Mouse (Mus musculus) liver, embryonic 15.5 days (tissue): ENCODE results near the gene Ptpn23. TPM values are rescaled to one million over a fixed set of nuclear protein-coding genes. Genes with fewer than 3 reads are reported as not detected.
"Not testable (repeated sequence)": the region's sequence is repeated elsewhere in the genome, so short reads cannot be mapped to it uniquely, and the experiment has no call there.

Experiments used
- ATAC-seq: fragments of 200-750 bp; cut with Nextera tagmentation; 2 replicates; pipeline ENCODE4 v1.8.0; 2017; ENCODE audit warnings: moderate number of reproducible peaks, mild to moderate bottlenecking, moderate library complexity; ENCODE audit not compliant: insufficient read depth
- H3K27ac ChIP-seq: fragments of 300-500 bp; sonication (generic); replicated peaks from 2 replicates; pipeline ENCODE4 v1.5.1; 2015; ENCODE audit warnings: mild to moderate bottlenecking, inconsistent platforms
- H3K27me3 ChIP-seq: fragments of 300-500 bp; sonication (generic); 2 replicates; pipeline ENCODE4 v1.6.1; 2015; ENCODE audit warnings: mild to moderate bottlenecking, inconsistent platforms
- H3K36me3 ChIP-seq: fragments of 300-500 bp; sonication (generic); replicated peaks from 2 replicates; pipeline ENCODE4 v1.6.1; 2015; ENCODE audit warnings: moderate library complexity, mild to moderate bottlenecking, inconsistent platforms
- H3K4me1 ChIP-seq: fragments of 300-500 bp; sonication (generic); replicated peaks from 2 replicates; pipeline ENCODE4 v1.6.1; 2015; ENCODE audit warnings: inconsistent platforms
- H3K4me2 ChIP-seq: fragments of 300-500 bp; sonication (generic); 2 replicates; pipeline ENCODE4 v1.6.1; 2015; ENCODE audit warnings: moderate library complexity, mild to moderate bottlenecking, inconsistent platforms
- H3K4me3 ChIP-seq: fragments of 300-500 bp; sonication (generic); replicated peaks from 2 replicates; pipeline ENCODE4 v1.5.1; 2015; ENCODE audit warnings: mild to moderate bottlenecking, inconsistent platforms
- H3K9ac ChIP-seq: fragments of 300-500 bp; sonication (generic); 2 replicates; pipeline ENCODE4 v1.6.1; 2015; ENCODE audit warnings: moderate library complexity, mild to moderate bottlenecking, inconsistent platforms
- H3K9me3 ChIP-seq: fragments of 300-500 bp; sonication (generic); replicated peaks from 2 replicates; pipeline ENCODE4 v1.6.1; 2016; ENCODE audit warnings: inconsistent platforms
- WGBS: fragments of 180-500 bp; shearing (Covaris S2); methylation state at CpG from one replicate; pipeline ENCODE4 v1.1.7; 2015; ENCODE audit warnings: mixed read lengths; ENCODE audit not compliant: insufficient replicate concordance; 5-methylcytosine and 5-hydroxymethylcytosine counted together
- polyA plus RNA-seq: library from polyadenylated mRNA; unstranded; fragments of >200 nt; fragmentation: Nextera tagmentation; extraction: Ambion mirVana; gene quantifications from 2 replicates; pipeline ENCODE4 v1.2.1, GENCODE M21; 2015

The Ptpn23 gene
- polyA plus RNA-seq, 1 experiment from 2014 or later = 3.5 TPM

DNA sequence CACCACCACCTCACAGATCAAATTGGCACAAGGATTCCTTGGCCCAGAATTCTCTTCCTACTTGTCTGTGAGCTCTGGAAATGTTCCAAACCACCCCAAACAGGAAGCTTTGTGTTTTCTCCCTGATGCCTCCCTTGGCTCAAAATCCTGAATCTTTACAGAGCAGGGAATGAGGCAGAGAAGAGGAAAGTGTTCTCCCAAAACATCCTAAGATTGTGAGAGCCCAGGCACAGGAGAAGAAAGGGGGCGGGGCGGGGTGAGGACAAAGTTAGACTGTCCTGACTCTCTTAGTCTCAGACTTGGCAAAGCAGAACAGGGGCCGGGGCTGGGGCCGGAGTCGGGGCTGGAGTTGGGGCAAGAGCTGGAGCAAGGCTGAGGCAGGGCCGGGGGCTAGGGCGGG, 4.9 kb upstream of the Ptpn23 start:
- no peak overlapping the region for H3K27ac ChIP-seq
- 71% methylated on average over 7 of the region's 7 CpGs for WGBS
- no peaks in the 10 kb centered on the region for H3K9me3 ChIP-seq
- no peak overlapping the region for H3K4me2 ChIP-seq
- no peaks in the 10 kb centered on the region for H3K27me3 ChIP-seq
- no peaks in the 10 kb centered on the region for H3K36me3 ChIP-seq
- no peak overlapping the region for H3K4me3 ChIP-seq
- H3K9ac ChIP-seq = no peak overlapping the region
- ATAC-seq = no peak
- peaks cover 9% of the 10 kb centered on the region for H3K4me1 ChIP-seq

DNA sequence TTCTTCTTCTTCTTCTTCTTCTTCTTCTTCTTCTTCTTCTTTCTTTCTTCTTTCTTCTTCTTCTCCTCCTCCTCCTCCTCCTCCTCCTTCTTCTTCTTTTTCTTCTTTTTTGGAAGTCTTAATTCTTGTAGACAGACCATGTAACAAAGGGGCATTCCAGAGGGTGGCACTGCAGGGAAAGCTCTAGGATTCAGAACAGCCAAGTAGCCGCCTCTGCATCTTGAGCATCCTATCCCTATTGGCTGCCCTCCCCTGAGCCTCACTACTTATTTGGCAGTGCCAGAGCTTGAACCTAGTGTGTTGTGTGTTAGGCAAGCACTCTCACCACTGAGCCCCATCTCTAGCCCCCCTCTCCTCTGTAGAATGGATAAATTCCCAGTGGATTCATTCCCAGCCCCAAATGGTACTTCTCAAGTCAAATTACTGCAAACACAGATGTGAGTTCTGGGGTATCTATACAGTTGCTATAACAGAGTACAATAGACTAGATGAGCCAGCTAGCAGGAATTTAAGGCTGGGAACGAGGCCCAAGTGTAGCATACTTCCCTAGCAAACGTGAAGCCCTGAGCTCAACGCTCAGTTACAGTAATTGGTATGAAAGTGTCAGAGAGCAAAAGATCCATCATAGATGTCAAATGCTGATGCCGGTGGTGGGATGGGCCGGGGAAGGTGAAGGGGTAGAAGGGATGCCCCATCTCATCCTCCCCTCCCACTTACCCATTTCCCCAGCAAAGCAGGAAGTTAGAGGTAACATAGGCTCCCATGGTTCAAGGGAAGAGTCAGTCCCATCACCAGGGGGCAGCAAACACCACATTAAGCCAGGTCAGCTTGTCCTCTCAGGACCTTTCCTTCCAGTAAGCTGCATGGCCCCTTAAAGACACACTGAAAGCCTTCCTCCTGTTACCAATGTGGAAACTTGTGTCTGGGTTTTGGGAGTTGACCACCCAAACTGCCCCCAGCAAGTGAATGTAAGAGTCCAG, 3.2 kb upstream of the Ptpn23 start:
- H3K27me3 ChIP-seq = no peaks in the 10 kb centered on the region
- H3K9me3 ChIP-seq = no peaks in the 10 kb centered on the region
- H3K4me1 ChIP-seq = peaks cover 24% of the 10 kb centered on the region
- H3K4me2 ChIP-seq = no peak overlapping the region
- H3K27ac ChIP-seq = no peak overlapping the region
- no peak for ATAC-seq
- H3K36me3 ChIP-seq = no peaks in the 10 kb centered on the region
- H3K4me3 ChIP-seq = no peak overlapping the region
- no peak overlapping the region for H3K9ac ChIP-seq
- 27% methylated on average over 6 of the region's 6 CpGs for WGBS

DNA sequence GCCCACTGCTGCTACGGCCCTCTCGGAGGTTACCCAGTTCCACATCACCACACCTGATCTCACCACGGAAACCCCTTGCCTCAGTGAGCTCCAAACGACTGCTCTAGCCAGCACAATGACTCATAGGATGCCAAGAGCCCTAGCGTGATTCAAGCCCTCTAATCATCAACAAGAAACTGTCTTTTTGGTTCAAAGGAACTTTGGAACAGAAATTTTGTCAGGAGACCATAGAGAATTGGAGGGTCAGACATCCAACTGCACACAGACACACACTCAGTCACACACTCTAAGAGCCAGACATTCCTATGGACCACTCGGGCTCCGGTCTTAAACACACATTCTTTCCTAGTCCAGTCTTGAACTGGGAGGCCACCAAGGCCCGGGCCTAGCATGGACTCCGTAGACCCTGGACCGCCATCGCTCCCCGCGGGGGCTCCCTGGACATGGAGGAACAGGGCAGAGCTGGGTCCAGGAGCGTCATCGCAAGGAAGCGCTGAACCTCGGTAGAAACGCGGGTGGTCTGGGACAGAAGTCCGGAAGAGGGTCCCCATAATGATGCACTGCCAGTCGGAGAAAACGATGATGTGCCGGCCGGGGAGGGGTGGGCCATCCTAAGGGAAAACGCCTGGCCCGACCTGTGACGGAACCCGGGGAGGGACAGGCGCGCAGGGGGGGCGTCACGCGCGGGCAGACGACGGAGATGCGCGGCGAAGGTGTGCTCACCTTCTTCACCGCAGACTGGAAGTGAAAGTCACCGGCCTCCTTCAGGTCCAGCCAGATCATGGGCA, 508 bp downstream of the Ptpn23 start:
- Histone ChIP-seq H3K9ac (peak overlapping the region; percentile 81), H3K27me3 (no peaks in the 10 kb centered on the region), H3K27ac (peak overlapping the region; percentile 74), H3K4me1 (peaks cover 27% of the 10 kb centered on the region), H3K9me3 (no peaks in the 10 kb centered on the region), H3K4me3 (peak overlapping the region; percentile 89), H3K36me3 (no peaks in the 10 kb centered on the region), H3K4me2 (peak overlapping the region; percentile 92)
- peak; percentile 51 for ATAC-seq
- 2% methylated on average over 41 of the region's 41 CpGs for WGBS

DNA sequence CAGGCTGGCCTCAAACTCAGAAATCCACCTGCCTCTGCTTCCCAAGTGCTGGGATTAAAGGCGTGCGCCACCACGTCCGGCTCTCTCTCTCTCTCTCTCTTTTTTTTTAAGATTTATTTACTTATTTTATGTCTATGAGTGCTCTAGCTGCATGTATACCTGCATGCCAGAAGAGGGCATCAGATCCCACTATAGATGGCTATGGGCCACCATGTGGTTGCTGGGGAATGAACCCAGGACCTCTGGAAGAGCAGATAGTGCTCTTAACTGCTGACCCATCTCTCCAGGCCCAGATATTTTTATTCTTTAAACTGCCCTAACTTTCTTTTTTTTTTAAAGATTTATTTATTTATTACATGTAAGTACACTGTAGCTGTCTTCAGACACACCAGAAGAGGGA, 4.8 kb downstream of the Ptpn23 start:
- ATAC-seq = not testable (repeated sequence)

DNA sequence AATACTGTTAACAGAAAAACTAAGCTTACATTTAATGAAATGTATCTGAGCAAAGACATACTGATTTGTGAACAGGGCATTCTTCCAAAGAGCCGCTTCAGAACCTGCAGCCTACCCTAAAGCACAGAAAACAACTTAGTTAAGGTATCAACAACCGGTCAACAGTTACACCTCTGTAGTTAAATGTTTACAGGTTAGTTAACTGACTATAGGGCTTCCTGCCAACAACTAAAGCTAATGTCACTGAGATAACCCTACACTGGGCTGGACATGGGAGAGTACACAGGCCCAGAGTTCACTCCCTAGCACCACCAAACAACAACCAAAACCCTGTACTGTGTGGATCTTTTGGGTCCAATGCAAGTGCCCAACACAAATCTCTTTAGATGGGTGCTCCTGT, 5.3 kb downstream of the Ptpn23 start:
- WGBS = 78% methylated on average over 2 of the region's 2 CpGs
- Histone ChIP-seq H3K27me3 (no peaks in the 10 kb centered on the region), H3K27ac (no peak overlapping the region), H3K36me3 (no peaks in the 10 kb centered on the region), H3K4me2 (no peak overlapping the region), H3K4me1 (peaks cover 16% of the 10 kb centered on the region), H3K9me3 (no peaks in the 10 kb centered on the region), H3K9ac (no peak overlapping the region), H3K4me3 (no peak overlapping the region)
- ATAC-seq = no peak

More for the DNA sequence above, 4.8 kb downstream of the Ptpn23 start:
- H3K4me1 ChIP-seq = peaks cover 18% of the 10 kb centered on the region
- not testable (repeated sequence) for H3K36me3 ChIP-seq, H3K9me3 ChIP-seq, H3K4me2 ChIP-seq, H3K4me3 ChIP-seq, H3K27me3 ChIP-seq, H3K9ac ChIP-seq, H3K27ac ChIP-seq
- 73% methylated on average over 4 of the region's 4 CpGs for WGBS

DNA sequence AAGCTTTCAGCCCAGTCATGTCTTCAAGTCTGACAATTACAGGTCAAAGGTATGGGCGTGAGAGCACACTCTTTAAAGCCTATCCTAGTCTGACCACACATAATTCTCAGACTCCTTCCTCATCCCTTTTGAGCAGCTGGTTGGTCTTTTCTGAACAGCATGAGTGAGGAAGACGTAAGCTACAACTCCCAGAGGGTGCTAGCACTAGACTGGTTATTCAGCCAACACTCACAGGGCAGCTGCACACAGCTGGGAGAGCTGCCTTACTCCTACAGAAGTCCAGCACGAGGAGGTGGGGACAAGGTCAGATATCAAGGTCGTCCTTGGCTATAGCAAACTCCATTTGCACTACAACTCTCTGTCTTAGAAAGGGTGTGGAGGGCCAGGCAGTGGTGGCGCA, 7.4 kb downstream of the Ptpn23 start:
- H3K9me3 ChIP-seq = no peaks in the 10 kb centered on the region
- H3K4me3 ChIP-seq = no peak overlapping the region
- H3K27me3 ChIP-seq = no peaks in the 10 kb centered on the region
- WGBS = 66% methylated on average over 5 of the region's 5 CpGs
- H3K4me1 ChIP-seq = no peaks in the 10 kb centered on the region
- H3K27ac ChIP-seq = no peak overlapping the region
- ATAC-seq = no peak
- no peak overlapping the region for H3K9ac ChIP-seq
- no peak overlapping the region for H3K4me2 ChIP-seq
- peaks cover 9% of the 10 kb centered on the region for H3K36me3 ChIP-seq

DNA sequence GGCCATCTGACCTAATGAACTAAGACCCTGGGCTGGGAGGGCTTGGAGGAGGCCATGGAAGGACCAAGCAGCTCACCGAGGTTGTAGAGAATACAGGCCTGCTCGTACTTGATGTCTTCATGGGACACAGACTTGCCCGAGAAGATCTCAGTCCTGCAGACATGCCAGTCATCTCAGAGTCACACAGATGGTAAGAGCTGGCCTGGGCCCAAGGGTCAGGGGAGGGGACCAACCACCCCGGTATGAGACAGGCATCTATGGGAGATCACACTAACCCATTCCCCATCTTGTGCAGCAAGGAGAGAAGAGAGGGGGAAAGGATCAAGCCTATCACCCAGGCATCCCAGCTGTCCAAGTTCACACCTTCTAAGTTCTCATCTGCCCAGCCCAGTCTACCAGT, 14.7 kb downstream of the Ptpn23 start:
- peaks cover 62% of the 10 kb centered on the region for H3K36me3 ChIP-seq
- H3K4me2 ChIP-seq = no peak overlapping the region
- no peaks in the 10 kb centered on the region for H3K4me1 ChIP-seq
- no peak overlapping the region for H3K9ac ChIP-seq
- no peak overlapping the region for H3K4me3 ChIP-seq
- H3K27me3 ChIP-seq = no peaks in the 10 kb centered on the region
- H3K27ac ChIP-seq = no peak overlapping the region
- H3K9me3 ChIP-seq = no peaks in the 10 kb centered on the region
- 71% methylated on average over 4 of the region's 4 CpGs for WGBS
- no peak for ATAC-seq

DNA sequence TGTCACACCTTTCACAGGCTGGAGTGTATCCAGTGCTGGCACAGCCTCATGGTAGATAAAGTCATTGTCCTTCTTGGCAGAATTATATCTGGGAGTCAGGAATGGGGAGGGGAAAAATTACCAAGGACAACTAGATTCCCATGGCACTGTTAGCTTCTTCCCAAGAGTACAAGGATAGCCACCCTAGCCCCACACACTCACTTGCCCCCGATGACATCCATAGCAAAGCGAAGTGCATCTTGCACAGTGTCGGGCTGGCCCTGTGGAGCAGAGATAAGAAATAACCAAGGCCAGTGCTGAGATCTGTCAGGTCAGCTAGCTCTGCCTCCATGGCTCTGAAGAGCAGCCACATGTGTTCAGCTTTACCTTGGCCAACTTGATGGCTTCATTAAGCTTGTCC, 17.2 kb downstream of the Ptpn23 start:
- no peak overlapping the region for H3K27ac ChIP-seq
- WGBS = 48% methylated on average over 3 of the region's 3 CpGs
- peaks cover 77% of the 10 kb centered on the region for H3K36me3 ChIP-seq
- no peak overlapping the region for H3K4me2 ChIP-seq
- H3K4me3 ChIP-seq = no peak overlapping the region
- H3K4me1 ChIP-seq = no peaks in the 10 kb centered on the region
- H3K27me3 ChIP-seq = no peaks in the 10 kb centered on the region
- no peak for ATAC-seq
- H3K9me3 ChIP-seq = no peaks in the 10 kb centered on the region
- H3K9ac ChIP-seq = no peak overlapping the region

DNA sequence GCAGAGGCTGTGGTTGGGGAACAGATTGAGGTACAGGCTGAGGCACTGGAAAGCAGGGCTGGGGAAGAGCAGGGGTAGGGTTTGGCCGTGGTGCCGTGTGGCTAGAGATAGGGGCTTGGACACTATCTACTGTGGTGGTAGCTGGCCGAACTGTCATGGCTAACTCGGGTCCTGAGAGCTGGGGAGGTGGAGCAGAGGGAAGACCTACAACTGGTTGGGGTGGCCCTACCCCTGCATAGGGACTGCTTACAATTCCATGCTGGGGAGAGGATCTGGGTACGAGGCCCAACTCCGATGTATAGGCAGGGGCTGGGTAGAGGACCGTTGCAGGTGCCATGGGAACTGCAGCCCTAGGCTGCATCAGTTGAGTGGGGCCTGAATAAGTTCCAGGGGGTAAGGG, 20.0 kb downstream of the Ptpn23 start:
- Histone ChIP-seq H3K4me1 (no peaks in the 10 kb centered on the region), H3K4me2 (no peak overlapping the region), H3K4me3 (no peak overlapping the region), H3K27ac (no peak overlapping the region), H3K27me3 (no peaks in the 10 kb centered on the region), H3K9ac (no peak overlapping the region), H3K9me3 (no peaks in the 10 kb centered on the region), H3K36me3 (peaks cover 93% of the 10 kb centered on the region)
- ATAC-seq = no peak
- WGBS = 80% methylated on average over 7 of the region's 7 CpGs

DNA sequence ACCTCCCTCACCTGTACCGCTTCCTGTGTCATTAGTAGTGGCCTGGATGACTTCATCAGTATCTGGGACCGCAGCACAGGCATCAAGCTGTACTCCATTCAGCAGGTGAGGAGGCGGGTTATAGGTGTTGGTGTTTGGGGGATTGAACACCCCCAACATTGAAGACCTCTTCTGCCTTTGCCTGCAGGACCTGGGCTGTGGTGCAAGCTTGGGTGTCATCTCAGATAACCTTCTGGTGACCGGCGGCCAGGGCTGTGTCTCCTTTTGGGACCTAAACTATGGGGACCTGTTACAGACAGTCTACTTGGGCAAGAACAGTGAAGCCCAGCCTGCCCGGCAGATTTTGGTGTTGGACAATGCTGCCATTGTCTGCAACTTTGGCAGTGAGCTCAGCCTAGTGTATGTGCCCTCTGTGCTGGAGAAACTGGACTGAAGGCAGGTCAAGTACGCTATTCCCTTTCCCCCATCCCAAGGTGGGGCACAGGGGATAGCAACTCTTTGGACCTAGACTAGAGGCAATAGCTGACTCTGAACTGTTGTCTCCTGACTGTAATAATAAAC, 23.6 kb downstream of the Ptpn23 start:
- no peak overlapping the region for H3K4me3 ChIP-seq
- no peaks in the 10 kb centered on the region for H3K27me3 ChIP-seq
- no peak overlapping the region for H3K27ac ChIP-seq
- 0 out of 2 replicates have a peak, but pooled peaks cover 7% of the 10 kb centered on the region for H3K4me1 ChIP-seq
- no peak overlapping the region for H3K4me2 ChIP-seq
- peaks cover 89% of the 10 kb centered on the region for H3K36me3 ChIP-seq
- no peak for ATAC-seq
- WGBS = 79% methylated on average over 7 of the region's 7 CpGs
- no peak overlapping the region for H3K9ac ChIP-seq
- no peaks in the 10 kb centered on the region for H3K9me3 ChIP-seq

DNA sequence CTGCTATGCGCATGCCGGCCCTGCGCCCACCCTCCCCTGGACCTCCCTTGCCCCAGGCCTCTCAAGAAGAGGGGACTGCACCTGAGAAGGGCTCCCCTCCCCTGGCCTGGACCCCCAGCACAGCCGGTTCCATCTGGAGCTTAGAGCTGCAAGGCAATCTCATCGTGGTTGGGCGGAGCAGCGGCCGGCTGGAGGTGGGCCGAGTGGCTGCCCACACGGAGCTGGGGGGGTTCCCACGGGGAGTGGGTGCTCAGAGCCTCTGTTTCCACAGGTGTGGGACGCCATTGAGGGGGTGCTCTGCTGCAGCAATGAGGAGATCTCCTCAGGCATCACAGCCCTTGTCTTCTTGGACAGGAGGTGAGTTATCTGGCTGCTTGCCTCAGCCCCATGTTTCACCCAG, 26.7 kb downstream of the Ptpn23 start:
- no peak overlapping the region for H3K9ac ChIP-seq
- no peak overlapping the region for H3K27ac ChIP-seq
- no peaks in the 10 kb centered on the region for H3K27me3 ChIP-seq
- H3K9me3 ChIP-seq = no peaks in the 10 kb centered on the region
- no peak for ATAC-seq
- H3K4me2 ChIP-seq = no peak overlapping the region
- peaks cover 87% of the 10 kb centered on the region for H3K36me3 ChIP-seq
- H3K4me1 ChIP-seq = 0 out of 2 replicates have a peak, but pooled peaks cover 7% of the 10 kb centered on the region
- H3K4me3 ChIP-seq = no peak overlapping the region
- WGBS = 82% methylated on average over 12 of the region's 12 CpGs
